Mouse (Mus musculus) gastrocnemius, postnatal 10 days (tissue): ENCODE data around the gene Plcb4. TPM values are rescaled to one million over a fixed set of nuclear protein-coding genes. Genes with fewer than 3 reads are reported as not detected.

Experiments
- DNase-seq: peaks from one replicate; pipeline ENCODE4 v3.0.0; 2021; ENCODE audit warnings: mixed read lengths
- total RNA-seq, 2 experiments: library from RNA; stranded (reverse); gene quantifications; 2 replicates each; pipeline ENCODE4 v1.2.3; 2021

The Plcb4 gene
- total RNA-seq, 2 experiments from 2014 or later, result 32.8 to 39.9 TPM

- no peak for DNase-seq
Observed at GRCm38 (mm10) chr2:135761226-135761802, 102.5 kb downstream of the Plcb4 start.

GRCm38 (mm10) chr2:135764706-135765105, 105.9 kb downstream of the Plcb4 start:
- no peak for DNase-seq

DNA sequence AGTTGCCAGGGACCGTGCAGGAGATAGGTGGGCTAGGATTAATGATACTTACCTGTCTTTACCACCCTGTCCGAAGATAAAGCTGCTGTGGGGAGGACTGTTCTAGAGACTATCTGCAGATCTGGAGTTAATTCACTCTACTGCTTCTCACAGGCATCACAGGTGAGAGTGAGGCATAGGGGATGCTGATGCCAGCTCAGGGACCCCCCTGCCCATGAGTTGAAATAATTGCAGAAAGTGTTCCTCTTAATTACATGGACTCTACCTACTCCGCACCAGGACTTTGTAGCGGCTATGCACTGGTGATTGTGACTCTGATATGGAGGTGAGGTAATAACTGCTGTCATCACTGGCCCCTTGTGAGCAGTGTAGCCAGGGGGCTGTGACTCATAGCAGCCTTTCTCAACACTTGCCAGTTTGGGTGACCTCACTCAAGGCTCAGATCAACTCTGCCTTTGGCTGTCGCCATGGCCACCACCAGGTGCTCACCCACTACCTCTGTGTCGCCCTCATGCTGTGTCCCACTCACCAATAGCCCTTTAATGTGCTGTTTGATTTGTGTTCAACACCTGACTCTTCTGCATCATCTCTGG, 107.8 kb downstream of the Plcb4 start:
- DNase-seq, result no peak

GRCm38 (mm10) chr2:135767535-135767934, 108.7 kb downstream of the Plcb4 start:
- DNase-seq, result no peak

- no peak for DNase-seq
Observed at GRCm38 (mm10) chr2:135769701-135770100, 110.9 kb downstream of the Plcb4 start.

GRCm38 (mm10) chr2:135770226-135770625, 111.4 kb downstream of the Plcb4 start:
- no peak for DNase-seq

DNA sequence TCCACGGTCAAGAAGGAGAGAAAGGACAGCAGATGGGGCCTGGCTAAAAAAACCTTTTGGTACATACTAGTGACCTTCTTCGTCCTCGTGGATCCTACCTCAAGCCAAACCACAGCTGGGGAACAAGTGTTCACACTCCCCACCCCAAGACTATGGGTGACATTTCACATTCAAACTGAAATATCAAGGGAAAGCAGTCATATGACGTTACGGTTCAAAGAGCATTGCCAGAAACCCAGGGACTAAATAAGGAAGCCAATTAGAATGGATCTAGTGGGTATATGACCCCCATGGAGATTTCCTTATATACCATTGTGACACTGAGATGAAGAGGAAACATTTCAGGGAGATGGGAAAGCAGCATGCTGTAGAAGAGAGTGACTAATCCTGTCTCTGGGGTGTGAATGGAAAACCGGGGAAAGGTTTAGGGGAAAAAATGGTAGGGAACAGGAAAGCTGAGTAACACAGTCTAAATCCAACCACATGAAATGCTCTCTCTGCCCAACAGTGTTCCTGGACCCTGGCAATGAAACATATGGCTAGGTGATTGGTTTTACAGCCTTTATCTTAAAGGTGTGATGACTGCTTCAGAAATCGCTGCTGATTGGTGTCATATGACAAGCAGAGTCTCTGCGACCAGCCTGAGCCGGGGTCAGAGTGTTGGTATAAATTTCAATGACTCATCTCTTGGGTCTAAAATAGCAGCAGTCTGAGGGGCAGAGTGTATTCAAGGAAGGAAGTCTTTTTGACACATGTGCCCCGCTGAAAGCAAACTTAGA, 114.6 kb downstream of the Plcb4 start:
- no peak for DNase-seq

DNA sequence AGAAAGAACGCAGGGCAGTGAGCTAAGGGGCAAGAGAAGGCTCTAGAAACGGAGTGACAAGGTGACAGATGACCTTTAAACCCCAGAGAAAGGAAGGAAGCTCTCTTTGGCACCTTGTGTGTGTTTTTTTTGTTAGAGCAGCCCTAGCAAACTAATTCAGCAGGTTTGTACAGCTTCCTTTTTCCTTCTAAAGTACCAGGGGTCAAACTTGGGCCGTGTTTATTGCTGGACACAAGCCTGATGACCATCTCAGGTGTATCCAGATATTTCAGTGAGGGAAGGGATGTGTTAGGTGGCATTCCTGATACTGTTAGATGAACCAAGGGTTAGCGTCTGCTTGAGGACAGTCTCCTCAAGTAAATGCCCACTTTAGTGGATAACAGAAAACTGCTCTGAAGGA, 116.2 kb downstream of the Plcb4 start:
- DNase-seq, result no peak

DNA sequence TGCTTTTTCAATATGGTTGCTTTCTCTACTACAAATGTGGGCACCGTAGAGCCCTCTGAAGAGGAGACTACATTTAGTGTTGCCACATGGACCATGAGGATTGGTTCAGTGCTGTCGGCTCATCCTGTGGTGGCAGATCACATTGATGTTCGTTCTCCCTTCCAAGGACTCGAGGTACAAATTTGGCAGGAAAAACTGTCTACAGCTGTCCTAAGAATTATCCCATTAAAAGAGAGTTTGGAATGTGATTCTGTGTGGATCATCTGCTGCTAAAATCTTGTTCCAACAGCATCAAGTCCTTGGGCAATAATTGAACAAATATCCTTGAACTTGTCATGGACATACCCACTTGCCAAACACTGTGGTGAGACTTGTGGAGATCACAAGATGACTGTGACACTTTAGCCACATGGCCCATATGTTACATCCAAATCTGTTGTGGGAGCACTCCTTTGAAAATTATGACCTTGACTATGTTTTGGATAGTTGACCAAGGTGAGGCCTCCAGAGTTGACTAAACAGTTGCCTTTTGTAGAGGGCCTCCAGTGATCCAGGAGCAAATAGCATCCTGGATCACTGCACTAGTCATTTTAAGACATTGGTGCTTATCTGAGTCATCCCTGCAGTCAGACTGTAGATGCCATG, 117.4 kb downstream of the Plcb4 start:
- no peak for DNase-seq

DNA sequence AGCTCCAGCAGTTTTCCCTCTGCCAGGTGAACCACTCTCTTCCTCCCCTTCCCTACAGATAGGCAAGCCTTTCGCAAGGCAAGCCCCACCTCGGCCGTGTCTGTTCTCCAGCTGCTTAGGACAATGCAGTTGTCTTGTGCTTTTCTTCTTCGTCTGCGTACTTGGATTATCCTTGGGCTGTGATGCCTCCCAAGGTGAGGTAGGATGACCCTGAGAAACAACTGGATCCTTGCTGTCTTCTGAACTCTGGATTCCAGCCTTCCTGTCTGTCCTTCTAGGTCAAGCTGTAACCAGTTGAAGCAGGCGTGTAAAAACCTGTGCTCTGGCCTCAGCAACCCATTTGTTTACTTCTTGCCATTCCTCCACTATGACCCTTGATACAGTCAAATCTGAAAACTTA, 122.6 kb downstream of the Plcb4 start:
- no peak for DNase-seq

DNA sequence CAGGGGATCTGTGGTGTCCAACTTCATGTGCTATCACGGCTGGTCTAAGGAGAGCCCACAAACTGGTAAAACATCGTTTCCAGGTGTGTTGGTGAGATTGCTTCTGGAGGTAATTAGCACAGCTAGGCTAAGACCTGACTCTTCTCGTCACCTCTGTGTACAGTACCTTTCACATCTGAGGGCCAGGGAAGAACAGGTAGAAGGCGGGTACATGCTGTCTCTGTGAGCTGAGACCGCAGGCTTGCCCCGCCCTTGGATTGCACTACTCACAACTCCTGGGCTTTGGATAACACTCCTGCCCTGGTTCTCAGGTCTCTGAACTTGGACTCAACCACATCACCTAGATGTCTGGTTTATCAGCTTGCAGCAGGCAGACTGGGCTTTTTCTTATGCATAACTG, 128.6 kb downstream of the Plcb4 start:
- DNase-seq, result no peak

GRCm38 (mm10) chr2:135792907-135793306, 134.1 kb downstream of the Plcb4 start:
- DNase-seq, result no peak

- no peak for DNase-seq
Observed at GRCm38 (mm10) chr2:135796684-135797083, 137.9 kb downstream of the Plcb4 start.

GRCm38 (mm10) chr2:135797677-135798546, 139.1 kb downstream of the Plcb4 start:
- no peak for DNase-seq

DNA sequence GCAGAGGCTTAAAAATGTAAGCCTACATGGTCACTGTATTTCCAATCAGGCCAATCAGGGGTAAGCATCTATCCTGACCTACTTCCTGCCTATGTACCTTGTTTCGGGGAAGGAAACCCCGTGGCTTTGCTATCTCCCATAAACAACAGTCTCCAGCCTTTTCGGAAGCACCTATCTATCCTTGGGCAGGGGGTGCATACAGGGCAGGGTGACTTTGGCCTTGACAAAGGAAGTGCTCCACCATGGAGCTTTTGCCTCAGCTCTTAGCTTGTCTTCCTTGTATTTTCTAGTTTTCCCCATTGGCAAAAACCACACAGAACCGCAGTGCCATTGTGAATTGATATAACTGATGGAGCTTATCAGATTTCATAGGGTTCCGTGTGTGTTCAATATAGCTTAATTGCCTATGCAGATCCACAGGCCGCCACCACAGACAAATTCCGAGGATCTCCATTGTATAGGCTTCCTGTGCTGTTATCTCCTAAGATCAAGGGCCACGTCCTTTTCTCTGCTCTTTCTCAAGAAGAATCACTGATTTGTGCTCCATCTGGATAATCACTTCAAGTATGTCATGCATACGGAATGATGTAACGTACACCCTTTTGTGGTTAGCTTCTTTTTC, 140.4 kb downstream of the Plcb4 start:
- DNase-seq, result no peak

GRCm38 (mm10) chr2:135800385-135800784, 141.6 kb downstream of the Plcb4 start:
- no peak for DNase-seq

GRCm38 (mm10) chr2:135802878-135803450, 144.2 kb downstream of the Plcb4 start:
- no peak for DNase-seq

GRCm38 (mm10) chr2:135805748-135806685, 147.2 kb downstream of the Plcb4 start:
- no peak for DNase-seq

DNA sequence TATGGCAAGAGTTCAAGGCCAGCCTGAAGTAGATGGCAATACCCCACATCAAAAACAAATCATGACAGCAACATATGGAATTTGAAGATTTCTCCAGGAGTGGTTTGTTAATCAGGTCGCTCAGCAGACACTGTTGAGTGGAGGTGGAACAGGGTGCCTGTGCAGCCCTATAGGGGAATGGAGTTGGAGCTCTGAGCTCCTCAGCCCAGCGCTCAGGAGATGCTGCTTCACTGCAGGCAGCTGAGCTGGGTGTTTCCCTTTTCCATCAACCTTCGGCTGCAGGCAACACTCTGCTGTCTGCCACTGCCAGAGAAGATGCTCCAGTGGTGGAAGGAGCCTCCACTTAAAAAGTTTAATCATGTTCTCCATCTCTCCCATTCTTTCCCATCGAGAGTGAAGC, 149.5 kb downstream of the Plcb4 start:
- no peak for DNase-seq

GRCm38 (mm10) chr2:135810841-135811240, 152.0 kb downstream of the Plcb4 start:
- DNase-seq, result no peak
